Mouse (Mus musculus): ENCODE results near the gene Dbp. TPM values are rescaled to one million over a fixed set of nuclear protein-coding genes. Genes with fewer than 3 reads are reported as not detected.

Dbp gene
- total RNA-seq, 2 experiments from 2014 or later, result 22.7 to 29.8 TPM

GRCm38 (mm10) chr7:45721642-45722347, 16.9 kb downstream of the Dbp start:
- intact Hi-C loops (cut with DNase I), result no loop called here
- DNase-seq, result no peak

DNA sequence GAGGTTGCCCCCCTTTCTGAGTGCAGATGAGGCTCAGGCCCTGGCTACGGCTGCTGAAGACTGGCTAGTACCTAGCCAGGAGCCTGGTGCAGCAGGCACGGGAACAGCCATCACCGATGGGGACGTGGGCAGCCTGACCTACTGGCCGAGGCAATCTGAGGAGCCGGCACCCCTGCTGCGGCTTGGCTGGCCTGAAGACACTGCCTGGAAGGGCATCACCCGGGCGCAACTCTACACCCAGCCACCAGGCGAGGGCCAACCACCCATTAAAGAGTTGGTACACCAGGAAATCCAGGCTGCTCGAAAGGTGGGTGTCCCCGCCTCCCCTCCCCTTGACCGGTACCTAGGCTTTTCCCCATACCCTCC, 17.4 kb downstream of the Dbp start:
- no peak for DNase-seq
- intact Hi-C loops (cut with DNase I), result no loop called here

GRCm38 (mm10) chr7:45723301-45723700, 18.4 kb downstream of the Dbp start:
- intact Hi-C loops (cut with DNase I), result no loop called here
- DNase-seq, result no peak

GRCm38 (mm10) chr7:45723781-45724180, 18.9 kb downstream of the Dbp start:
- intact Hi-C loops (cut with DNase I), result no loop called here
- DNase-seq, result no peak

DNA sequence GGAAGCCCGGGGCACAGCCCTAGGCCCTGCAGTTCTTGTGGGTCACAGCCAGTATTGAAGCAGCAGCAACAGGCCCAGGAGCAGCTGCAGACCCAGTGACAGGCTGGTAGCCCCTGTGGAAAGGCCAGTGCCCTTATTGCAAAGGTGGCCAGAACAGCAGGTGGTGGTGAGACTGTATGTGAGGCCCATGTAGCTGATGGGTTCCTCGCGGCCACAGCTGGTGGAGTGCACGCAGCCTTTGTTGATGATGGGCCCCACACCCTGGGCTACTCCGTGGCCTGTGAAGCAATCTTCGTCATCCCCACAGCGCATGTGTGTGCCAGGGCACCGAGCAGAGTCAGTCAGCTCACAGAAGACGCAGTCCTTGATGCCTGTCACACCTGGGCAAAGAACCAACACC, 20.3 kb downstream of the Dbp start:
- DNase-seq, result no peak
- intact Hi-C loops (cut with DNase I), result no loop called here

DNA sequence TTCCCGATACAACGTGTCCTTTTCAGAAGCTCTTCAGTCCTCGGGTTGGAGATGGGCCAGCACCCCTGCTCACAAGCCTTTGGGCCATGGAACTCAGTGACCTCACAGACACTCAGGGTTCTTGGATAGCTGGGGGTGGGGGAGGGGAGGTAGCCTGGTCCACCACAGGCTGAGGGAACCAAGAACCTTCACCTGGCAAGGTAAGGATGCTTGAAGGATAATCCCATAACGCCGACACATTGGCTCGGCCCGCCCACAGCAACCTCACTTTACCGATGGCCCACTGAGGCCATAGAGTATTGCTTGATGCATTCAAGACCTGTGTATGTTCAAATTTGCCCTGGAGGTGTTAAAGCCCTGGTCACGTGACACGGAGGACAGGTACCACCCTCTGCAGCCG, 20.8 kb downstream of the Dbp start, which contains the start of gene Spaca4:
Gene Spaca4, minus strand, starts transcription at position 101 of the 400 bp plus-strand sequence.
- intact Hi-C loops (cut with DNase I), result no loop called here
- no peak for DNase-seq

GRCm38 (mm10) chr7:45726419-45726818, 21.5 kb downstream of the Dbp start:
- intact Hi-C loops (cut with DNase I), result no loop called here
- DNase-seq, result no peak

- intact Hi-C loops (cut with DNase I), result no loop called here
- DNase-seq, result no peak
Measured at GRCm38 (mm10) chr7:45727625-45728024, 22.7 kb downstream of the Dbp start.

GRCm38 (mm10) chr7:45730727-45731431, 26.0 kb downstream of the Dbp start:
- intact Hi-C loops (cut with DNase I), result no loop called here
- DNase-seq, result peak in 1 of 2 experiments; percentile 53

DNA sequence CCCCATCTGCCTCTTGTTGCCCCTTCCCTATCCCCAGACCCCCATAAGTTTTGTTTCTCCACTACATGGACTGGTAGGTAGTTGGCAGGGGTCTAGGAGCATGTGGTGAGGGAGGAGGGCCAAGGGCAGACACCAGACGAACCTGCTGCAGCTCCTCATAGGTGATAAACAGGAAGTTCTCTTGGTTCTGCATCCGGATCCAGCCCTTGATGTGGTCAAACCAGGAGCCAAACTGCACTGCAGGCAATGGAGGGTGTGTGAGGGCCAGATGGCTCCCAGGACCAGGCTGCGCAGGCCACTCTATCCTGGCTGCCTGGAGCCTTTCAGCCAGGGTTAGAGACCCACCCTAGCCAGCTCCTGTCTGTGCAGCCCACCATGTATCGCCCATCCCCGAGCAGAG, 28.6 kb downstream of the Dbp start:
- no peak for DNase-seq
- intact Hi-C loops (cut with DNase I), result no loop called here

GRCm38 (mm10) chr7:45739162-45739763, 34.4 kb downstream of the Dbp start:
- peak; percentile 84 to 94 for DNase-seq
- intact Hi-C loops (cut with DNase I), result loop anchor here (1.0 kb wide), 3 partner anchors 62 to 270 kb away; no protein-coding TSS in a partner anchor

DNA sequence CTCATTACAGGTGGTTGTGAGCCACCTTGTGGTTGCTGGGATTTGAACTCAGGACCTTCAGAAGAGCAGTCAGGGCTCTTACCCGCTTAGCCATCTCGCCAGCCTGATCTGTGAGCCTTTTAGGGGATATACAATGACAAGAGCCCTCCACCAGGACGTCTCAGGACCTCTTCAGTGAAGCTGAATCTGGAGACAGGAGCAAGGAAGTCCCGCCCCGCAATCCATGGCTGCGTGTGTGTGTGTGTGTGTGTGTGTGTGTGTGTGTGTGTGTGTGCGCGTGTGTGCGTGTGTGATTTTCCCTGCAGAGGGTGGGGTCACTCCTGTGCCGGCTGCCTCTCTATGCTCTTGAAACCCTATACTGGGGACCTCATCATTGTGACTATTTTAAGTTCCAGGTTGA, 34.9 kb downstream of the Dbp start:
- DNase-seq, result no peak
- intact Hi-C loops (cut with DNase I), result loop anchor here (1.0 kb wide), 3 partner anchors 61 to 269 kb away; no protein-coding TSS in a partner anchor

DNA sequence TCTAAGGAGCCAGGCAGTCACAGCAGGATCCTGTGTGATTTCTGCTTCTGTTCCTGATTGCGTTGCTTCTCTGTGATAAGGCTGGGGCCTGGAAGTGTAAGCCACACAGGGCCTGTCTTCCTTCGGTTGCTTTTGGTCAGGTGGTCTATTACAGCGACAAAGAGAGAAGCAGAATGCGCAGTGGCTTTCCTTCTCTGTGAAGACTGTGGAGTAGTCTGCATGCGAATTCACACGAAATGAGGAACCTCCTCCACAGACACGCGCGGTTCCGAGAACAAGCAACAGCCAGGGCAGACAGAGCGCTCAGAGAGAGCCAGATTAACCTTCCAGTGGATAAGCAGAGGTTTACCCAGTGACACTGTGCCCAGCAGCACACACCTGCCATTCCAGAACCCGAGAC, 36.4 kb downstream of the Dbp start:
- intact Hi-C loops (cut with DNase I), result no loop called here
- DNase-seq, result no peak

DNA sequence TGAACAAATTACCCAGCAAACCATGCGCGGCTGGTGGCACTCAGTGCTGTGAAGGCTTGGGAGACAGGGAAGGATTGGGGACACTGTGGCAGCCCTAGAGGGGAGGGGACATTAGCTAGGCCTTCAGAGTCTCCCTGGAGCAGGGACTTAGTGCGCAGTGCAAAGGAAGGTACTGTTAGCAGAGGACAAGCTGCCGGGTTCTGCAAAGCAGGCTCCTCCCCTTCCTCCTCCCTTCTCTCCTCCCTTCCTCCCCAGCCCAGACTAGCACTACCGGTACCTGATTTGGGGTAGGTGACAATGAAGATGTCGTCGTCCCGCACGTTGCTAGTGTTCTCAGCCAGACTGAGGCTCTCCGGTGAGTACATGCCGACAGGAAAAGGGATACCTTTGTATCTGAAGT, 36.9 kb downstream of the Dbp start:
- DNase-seq, result no peak
- intact Hi-C loops (cut with DNase I), result no loop called here

DNA sequence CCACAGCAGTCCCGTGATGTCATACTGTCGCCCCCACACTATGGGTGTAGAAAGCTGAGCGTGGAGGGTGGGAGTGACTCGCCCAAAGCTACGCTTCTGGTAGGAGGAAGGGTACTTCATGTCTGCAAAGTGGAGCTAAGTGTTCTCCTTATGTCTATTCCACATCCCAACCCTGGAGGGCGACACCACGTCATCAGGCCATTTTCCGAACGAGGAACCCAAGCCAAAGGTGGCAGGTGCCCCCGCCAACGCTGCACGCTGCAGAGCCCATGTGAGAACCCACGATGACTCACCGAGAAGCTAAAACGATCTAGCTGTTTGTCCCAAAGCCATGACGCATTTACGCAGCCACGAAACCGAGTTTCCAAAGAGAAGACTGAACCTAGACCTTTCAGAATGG, 37.5 kb downstream of the Dbp start:
- DNase-seq, result no peak
- intact Hi-C loops (cut with DNase I), result no loop called here

GRCm38 (mm10) chr7:45744387-45744786, 39.5 kb downstream of the Dbp start:
- peak; percentile 58 to 85 for DNase-seq

DNA sequence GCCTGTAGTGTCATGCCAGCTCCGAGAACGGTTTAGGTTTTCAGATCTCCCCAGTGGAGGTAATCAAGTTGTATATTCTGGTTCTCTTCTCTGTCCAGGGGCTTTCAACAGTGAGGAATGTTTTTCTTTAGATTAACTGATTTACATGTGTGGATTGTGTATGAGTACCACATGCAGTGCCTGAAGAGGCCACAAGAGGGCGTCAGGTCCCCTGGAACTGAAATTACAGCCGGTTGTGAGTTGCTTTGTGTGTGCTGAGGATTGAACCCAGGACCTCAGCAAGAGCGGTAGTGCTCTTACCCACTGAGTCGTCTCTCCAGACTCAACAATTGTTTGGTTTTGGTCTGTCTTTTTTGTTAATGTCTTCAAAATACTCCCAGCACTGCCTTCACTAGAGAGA, 41.6 kb downstream of the Dbp start:
- intact Hi-C loops (cut with DNase I), result no loop called here
- DNase-seq, result no peak

More at GRCm38 (mm10) chr7:45744387-45744786, 39.5 kb downstream of the Dbp start:
- intact Hi-C loops (cut with DNase I), result no loop called here

GRCm38 (mm10) chr7:45747450-45747849, 42.6 kb downstream of the Dbp start:
- intact Hi-C loops (cut with DNase I), result no loop called here
- no peak for DNase-seq

GRCm38 (mm10) chr7:45748110-45748509, 43.2 kb downstream of the Dbp start:
- intact Hi-C loops (cut with DNase I), result no loop called here
- no peak for DNase-seq

- DNase-seq, result no peak
- intact Hi-C loops (cut with DNase I), result no loop called here
Measured at GRCm38 (mm10) chr7:45749401-45749800, 44.5 kb downstream of the Dbp start.

DNA sequence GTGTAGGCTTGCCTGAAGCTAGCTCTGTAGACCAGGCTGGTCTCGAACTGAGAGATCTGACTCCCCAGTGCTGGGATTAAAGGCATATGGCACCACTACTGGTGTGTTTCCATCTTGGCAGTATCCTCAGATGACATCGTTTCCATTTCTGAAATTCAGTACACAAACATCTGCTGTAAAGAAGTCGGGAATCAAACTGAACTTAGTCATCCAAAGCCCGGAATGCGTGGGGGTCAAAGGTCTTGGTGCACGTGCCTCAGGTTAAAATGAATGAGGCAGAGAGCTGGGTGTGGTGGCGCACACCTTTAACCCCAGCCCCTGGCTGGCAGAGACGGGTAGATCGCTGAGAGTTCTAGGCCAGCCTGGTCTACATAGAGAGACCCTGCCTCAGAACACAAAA, 45.3 kb downstream of the Dbp start:
- intact Hi-C loops (cut with DNase I), result no loop called here
- DNase-seq, result no peak

DNA sequence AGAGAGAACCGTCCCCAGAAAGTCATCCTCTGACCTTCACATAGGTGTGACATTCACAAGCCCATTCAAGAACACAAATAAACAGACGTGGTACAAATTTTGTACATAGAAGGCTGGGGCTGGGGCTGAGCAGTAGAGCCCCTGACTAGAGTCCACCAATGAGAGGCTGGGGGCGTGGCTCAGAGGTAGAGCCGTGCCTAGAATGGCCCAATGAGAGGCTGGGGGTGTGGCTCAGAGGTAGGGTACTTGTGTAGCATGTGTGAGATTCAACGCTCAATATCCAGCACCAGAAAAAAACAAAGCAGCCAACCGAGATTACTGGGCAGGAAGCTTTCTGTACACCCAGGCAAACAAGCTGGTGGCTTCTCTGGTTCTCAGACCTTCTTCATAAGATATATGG, 50.8 kb downstream of the Dbp start:
- intact Hi-C loops (cut with DNase I), result no loop called here
- no peak for DNase-seq

Data from heart, postnatal 10 days (tissue).